Mouse (Mus musculus) midbrain, embryonic 11.5 days (tissue): ENCODE measurements at regions not wholly inside any gene's neighbourhood (a gene's known extent, or its start where the extent isn't known, plus 50 kb on each side); places are given as distances from the start of the nearest gene placed in this dataset.

Experiments
- ATAC-seq: fragments of 200-750 bp; cut with Nextera tagmentation; 2 replicates; pipeline ENCODE4 v1.8.0; 2017; ENCODE audit warnings: moderate TSS enrichment, moderate library complexity; ENCODE audit not compliant: low FRiP score
- DNase-seq: peaks from one replicate; pipeline ENCODE4 v3.0.0; 2015; ENCODE audit warnings: low spot score; ENCODE audit errors: missing footprints
- H3K27ac ChIP-seq: fragments of 300-500 bp; sonication (generic); 2 replicates; pipeline ENCODE4 v1.5.1; 2014; ENCODE audit warnings: low read depth, low read length
- H3K27me3 ChIP-seq: fragments of 300-500 bp; sonication (generic); 2 replicates; pipeline ENCODE4 v1.6.1; 2014; ENCODE audit warnings: mild to moderate bottlenecking, low read length, moderate library complexity, mixed read lengths; ENCODE audit not compliant: control insufficient read depth, insufficient read depth
- H3K36me3 ChIP-seq: fragments of 300-500 bp; sonication (generic); 2 replicates; pipeline ENCODE4 v1.6.1; 2014; ENCODE audit warnings: mild to moderate bottlenecking, low read length, moderate library complexity, mixed read lengths; ENCODE audit not compliant: control insufficient read depth, insufficient read depth
- H3K4me1 ChIP-seq: fragments of 300-500 bp; sonication (generic); 2 replicates; pipeline ENCODE4 v1.6.1; 2014; ENCODE audit warnings: low read length; ENCODE audit not compliant: control insufficient read depth, insufficient read depth
- H3K4me2 ChIP-seq: fragments of 300-500 bp; sonication (generic); 2 replicates; pipeline ENCODE4 v1.6.1; 2014; ENCODE audit warnings: mild to moderate bottlenecking, moderate library complexity
- H3K4me3 ChIP-seq: fragments of 300-500 bp; sonication (generic); 2 replicates; pipeline ENCODE4 v1.5.1; 2014; ENCODE audit warnings: low read depth, low read length
- H3K9ac ChIP-seq: fragments of 300-500 bp; sonication (generic); 2 replicates; pipeline ENCODE4 v1.6.1; 2014; ENCODE audit warnings: low read length
- H3K9me3 ChIP-seq: fragments of 300-500 bp; sonication (generic); 2 replicates; pipeline ENCODE4 v1.6.1; 2016; ENCODE audit warnings: low read length; ENCODE audit not compliant: control insufficient read depth
- WGBS: fragments of 180-500 bp; shearing (Covaris S2); extraction: QIAGEN DNeasy Blood & Tissue Kit; methylation state at CpG from one replicate; pipeline ENCODE4 v1.1.7; 2014; 5-methylcytosine and 5-hydroxymethylcytosine counted together

DNA sequence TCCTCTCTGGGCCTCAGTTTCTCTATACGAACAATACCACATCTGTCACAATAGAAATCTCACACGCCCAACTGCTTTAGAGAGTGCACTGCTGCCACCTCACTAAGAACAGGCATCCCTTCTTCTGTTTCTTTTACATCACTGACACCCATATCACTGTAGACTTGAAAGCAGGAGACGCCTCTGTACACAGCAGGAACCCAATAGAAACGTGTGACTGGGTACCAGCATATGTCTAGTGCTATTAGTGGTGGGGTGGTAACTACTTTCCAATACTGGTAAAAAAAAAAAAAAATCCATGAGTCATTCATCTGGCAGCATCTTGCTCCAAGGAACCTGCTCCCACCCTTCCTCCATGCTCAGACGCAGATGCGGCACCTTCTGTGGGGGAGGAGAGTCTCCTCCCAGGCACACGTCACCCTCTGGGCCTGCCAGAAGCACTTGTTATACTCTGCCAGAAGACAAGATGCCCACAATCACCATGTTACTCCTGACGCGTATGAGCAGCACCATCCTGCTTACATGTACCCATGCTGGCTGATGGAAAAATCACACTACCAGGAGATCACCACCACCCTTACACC, 151.3 kb upstream of the Plxna4 start:
- Histone ChIP-seq H3K4me2 (no peak overlapping the region), H3K4me1 (no peaks in the 10 kb centered on the region), H3K27me3 (no peaks in the 10 kb centered on the region), H3K9ac (no peak overlapping the region), H3K36me3 (no peaks in the 10 kb centered on the region), H3K4me3 (no peak overlapping the region), H3K27ac (no peak overlapping the region), H3K9me3 (no peaks in the 10 kb centered on the region)
- ATAC-seq (no peak), DNase-seq (no peak)
- 87% methylated on average over 9 of the region's 9 CpGs for WGBS

DNA sequence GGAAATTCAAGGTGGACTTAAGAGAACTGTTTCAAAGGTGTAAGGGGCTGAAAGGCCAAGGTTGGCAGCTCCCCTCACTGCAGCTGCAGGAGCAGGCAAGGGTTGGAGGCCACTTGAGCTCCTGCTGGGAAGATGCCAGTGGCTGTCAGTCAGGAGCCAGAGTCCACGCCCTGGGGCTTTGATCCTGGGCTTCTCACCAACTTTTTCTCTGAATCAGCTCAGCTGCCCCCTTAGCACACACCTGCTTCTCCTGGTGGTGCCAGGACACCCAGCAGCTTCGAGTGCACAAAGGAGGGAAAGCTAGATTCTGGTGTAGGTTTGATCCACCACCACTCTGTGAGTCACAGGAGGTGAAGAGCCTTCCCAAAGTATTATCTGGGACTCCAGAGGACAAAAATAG, 140.7 kb upstream of the Plxna4 start:
- WGBS = 29% methylated on average over 2 of the region's 2 CpGs
- no peak for ATAC-seq
- no peak overlapping the region for H3K4me3 ChIP-seq
- no peak overlapping the region for H3K27ac ChIP-seq
- no peaks in the 10 kb centered on the region for H3K36me3 ChIP-seq
- H3K4me2 ChIP-seq = no peak overlapping the region
- no peak overlapping the region for H3K9ac ChIP-seq
- no peaks in the 10 kb centered on the region for H3K27me3 ChIP-seq
- DNase-seq = no peak
- no peaks in the 10 kb centered on the region for H3K4me1 ChIP-seq
- no peaks in the 10 kb centered on the region for H3K9me3 ChIP-seq

DNA sequence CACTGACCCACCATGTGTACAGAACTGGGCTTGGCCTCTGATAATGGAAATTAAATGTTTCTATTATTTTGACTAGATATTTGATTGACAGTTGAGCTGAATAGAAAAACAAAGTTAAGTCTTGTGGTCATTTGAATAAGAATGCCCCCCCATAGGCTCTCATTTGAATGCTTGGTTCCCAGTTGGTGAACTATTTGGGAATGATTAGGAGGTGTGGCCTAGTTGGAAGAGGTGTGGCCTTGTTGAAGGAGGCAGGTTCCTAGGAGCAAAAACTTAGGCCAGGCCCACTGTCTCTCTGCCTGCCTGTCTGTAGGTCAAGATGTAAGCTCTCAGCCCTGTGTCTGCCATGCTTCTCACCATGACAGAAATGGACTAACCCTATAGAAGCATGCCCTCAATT, 138.6 kb upstream of the Plxna4 start:
- no peak for ATAC-seq
- Histone ChIP-seq H3K27ac (no peak overlapping the region), H3K9me3 (no peaks in the 10 kb centered on the region), H3K36me3 (no peaks in the 10 kb centered on the region), H3K4me3 (no peak overlapping the region), H3K9ac (no peak overlapping the region), H3K4me2 (no peak overlapping the region), H3K4me1 (no peaks in the 10 kb centered on the region), H3K27me3 (no peaks in the 10 kb centered on the region)
- DNase-seq = no peak

DNA sequence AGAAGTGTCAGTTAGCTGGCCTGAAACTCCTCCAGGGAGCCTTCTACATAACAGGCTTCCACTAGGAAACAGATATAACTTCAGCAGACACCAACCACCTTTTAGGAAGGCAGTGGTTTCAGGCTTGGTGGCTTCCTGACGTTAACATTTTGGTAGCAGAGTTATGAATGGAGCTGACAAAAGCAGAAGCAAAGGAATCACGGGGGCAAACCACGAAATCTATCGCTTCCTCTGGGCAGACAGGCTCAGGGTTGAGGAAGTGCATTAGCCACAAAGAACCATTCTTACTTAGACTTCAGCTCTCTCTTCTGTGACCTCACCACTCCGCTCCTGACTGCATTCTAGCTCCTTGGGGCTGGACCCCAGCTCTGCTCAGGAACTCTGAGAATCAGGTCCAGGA, 129.9 kb upstream of the Plxna4 start:
- Histone ChIP-seq H3K4me2 (no peak overlapping the region; the same call in 1 of the 2 replicates), H3K27ac (no peak overlapping the region), H3K4me1 (no peaks in the 10 kb centered on the region), H3K36me3 (no peaks in the 10 kb centered on the region), H3K9me3 (no peaks in the 10 kb centered on the region), H3K27me3 (no peaks in the 10 kb centered on the region), H3K9ac (no peak overlapping the region), H3K4me3 (no peak overlapping the region)
- no peak for DNase-seq
- no peak for ATAC-seq
- 76% methylated on average over 5 of the region's 5 CpGs for WGBS

DNA sequence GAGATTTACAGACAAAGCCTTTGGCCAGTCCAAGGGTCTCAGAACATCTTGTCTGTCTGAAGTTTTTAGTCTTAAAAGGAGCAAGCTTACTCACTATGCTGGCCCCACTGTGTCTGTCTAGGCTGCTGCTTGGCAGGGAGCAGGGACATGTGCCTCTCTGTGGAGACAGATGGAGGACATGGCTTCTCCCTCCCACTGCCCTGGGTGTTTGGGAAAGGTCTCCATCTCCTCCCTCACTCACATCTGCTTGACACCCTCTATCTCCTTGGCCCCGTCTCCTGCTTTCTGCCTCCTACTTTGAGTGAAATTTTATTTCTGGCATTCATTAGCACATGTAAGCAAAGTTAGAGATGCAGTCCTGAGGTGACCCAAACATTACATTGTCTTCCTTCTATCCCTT, 127.1 kb upstream of the Plxna4 start:
- H3K9ac ChIP-seq = no peak overlapping the region
- H3K4me1 ChIP-seq = no peaks in the 10 kb centered on the region; the same call in 1 of the 2 replicates
- 78% methylated on average over 1 of the region's 1 CpGs for WGBS
- H3K36me3 ChIP-seq = no peaks in the 10 kb centered on the region
- no peaks in the 10 kb centered on the region for H3K9me3 ChIP-seq
- DNase-seq (no peak), ATAC-seq (no peak)
- H3K27ac ChIP-seq = no peak overlapping the region
- no peaks in the 10 kb centered on the region for H3K27me3 ChIP-seq
- no peak overlapping the region for H3K4me3 ChIP-seq
- no peak overlapping the region for H3K4me2 ChIP-seq

DNA sequence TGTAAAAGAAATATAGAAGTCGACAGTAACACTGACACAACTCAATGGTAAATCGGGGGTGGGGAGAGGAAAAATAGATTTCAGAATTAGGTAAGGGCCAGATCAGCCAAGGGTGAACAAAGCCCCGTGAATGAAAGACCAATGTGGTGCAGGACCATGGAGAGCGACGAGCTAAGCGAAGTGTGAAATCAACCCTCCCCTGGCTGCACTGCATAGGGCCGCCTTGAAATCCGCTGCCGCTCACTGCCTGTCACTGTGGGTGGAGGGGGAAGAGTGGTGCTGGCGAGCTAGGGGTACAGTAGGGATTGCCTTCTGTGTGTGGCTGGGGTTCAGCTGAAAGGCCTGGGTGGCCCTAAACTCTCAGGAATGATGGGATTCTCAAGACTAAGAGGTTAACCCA, 122.2 kb upstream of the Plxna4 start:
- Histone ChIP-seq H3K4me1 (no peaks in the 10 kb centered on the region; the same call in 1 of the 2 replicates), H3K4me3 (no peak overlapping the region), H3K9me3 (no peaks in the 10 kb centered on the region), H3K27me3 (no peaks in the 10 kb centered on the region), H3K36me3 (no peaks in the 10 kb centered on the region), H3K4me2 (no peak overlapping the region), H3K27ac (no peak overlapping the region), H3K9ac (no peak overlapping the region)
- DNase-seq = peak; percentile 94
- WGBS = 7% methylated on average over 10 of the region's 10 CpGs
- ATAC-seq = 0 out of 2 replicates have a peak, but pooled peaks have one; percentile 38

DNA sequence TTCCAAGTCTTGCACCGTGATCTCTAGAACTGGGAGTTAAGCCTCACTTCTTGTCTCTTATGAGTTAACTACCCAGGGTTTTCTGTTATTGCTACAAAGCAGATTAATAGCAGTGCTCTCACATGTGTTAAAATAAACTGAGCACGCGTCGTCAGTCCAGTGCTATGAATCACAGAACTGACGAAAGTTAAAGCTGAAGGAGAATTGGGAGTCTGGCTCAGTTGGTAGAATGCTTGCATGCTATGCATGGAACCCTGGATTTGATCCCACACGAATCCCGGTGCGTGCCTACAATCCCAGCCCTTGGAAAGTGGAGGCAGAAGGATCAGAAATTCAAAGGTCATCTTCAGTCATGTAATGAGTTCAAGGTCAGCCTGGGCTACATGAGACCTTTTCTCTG, 121.6 kb upstream of the Plxna4 start:
- no peaks in the 10 kb centered on the region for H3K27me3 ChIP-seq
- no peak overlapping the region for H3K27ac ChIP-seq
- H3K4me3 ChIP-seq = no peak overlapping the region

DNA sequence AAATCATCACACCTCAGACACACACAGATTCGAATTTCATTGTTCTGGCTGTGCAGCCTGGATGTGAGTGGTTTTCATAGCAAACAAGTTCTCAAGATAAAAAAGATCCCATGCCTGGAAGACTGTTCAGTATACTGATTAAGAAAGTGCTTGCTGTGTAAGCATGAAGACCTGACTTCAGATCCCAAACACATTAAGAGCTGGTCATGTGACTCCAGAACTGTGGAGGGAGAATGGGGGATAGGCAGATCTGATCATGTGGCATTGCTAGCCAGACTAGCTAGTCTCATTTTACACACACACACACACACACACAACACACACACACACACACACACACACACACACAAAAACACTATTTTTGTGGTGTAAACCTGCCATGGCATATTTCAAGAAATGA, 119.4 kb upstream of the Plxna4 start:
- DNase-seq = no peak
- 74% methylated on average over 1 of the region's 1 CpGs for WGBS
- H3K4me3 ChIP-seq = no peak overlapping the region
- no peaks in the 10 kb centered on the region for H3K36me3 ChIP-seq
- no peak overlapping the region for H3K9ac ChIP-seq
- H3K27me3 ChIP-seq = no peaks in the 10 kb centered on the region
- no peaks in the 10 kb centered on the region for H3K9me3 ChIP-seq
- H3K4me2 ChIP-seq = no peak overlapping the region
- no peak overlapping the region for H3K27ac ChIP-seq
- no peaks in the 10 kb centered on the region; the same call in 1 of the 2 replicates for H3K4me1 ChIP-seq
- no peak for ATAC-seq

More for the DNA sequence above, 121.6 kb upstream of the Plxna4 start:
- no peak for DNase-seq
- 89% methylated on average over 8 of the region's 8 CpGs for WGBS
- no peak overlapping the region for H3K9ac ChIP-seq
- H3K4me2 ChIP-seq = no peak overlapping the region
- no peak for ATAC-seq
- H3K36me3 ChIP-seq = no peaks in the 10 kb centered on the region
- H3K9me3 ChIP-seq = no peaks in the 10 kb centered on the region
- H3K4me1 ChIP-seq = no peaks in the 10 kb centered on the region; the same call in 1 of the 2 replicates

DNA sequence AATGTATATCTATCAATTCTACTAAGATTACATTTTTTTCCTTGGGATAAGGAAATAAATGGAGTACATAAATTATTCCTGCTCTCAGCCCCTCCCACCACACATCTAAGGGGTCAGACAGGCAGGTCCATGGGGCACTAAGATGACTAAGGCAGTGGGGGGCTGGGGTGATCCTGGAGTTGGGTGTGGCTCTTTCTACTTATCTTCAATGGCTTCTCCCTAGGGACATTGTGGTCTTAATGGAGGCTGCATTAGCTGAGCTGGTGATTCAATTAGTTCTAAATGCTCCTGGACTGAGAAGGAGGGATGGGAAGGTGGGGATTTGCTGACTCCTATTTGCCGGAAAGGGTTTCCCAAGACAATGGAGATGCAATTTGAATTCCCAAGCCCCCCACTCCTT, 118.4 kb upstream of the Plxna4 start:
- H3K4me2 ChIP-seq = no peak overlapping the region
- H3K4me3 ChIP-seq = no peak overlapping the region
- DNase-seq (no peak), ATAC-seq (no peak)
- H3K9me3 ChIP-seq = no peaks in the 10 kb centered on the region
- 26% methylated on average over 1 of the region's 1 CpGs for WGBS
- H3K36me3 ChIP-seq = no peaks in the 10 kb centered on the region
- H3K27ac ChIP-seq = no peak overlapping the region
- no peaks in the 10 kb centered on the region; the same call in 1 of the 2 replicates for H3K4me1 ChIP-seq
- H3K9ac ChIP-seq = no peak overlapping the region
- no peaks in the 10 kb centered on the region for H3K27me3 ChIP-seq
